Mouse (Mus musculus): Measurements from ENCODE around the gene Nme3.

GRCm38 (mm10) chr17:24888862-24889261 lies 7.4 kb upstream of the Nme3 start:
- TF ChIP-seq GATA1 (IDR thresholded peaks at IDR 0.05; ENCODE audit: borderline replicate concordance, low read length) (no peak), FLI1 (IDR thresholded peaks at IDR 0.05; ENCODE audit: low read length) (no peak)
